Mouse (Mus musculus): ENCODE data around the gene Eid2b. TPM values are rescaled to one million over a fixed set of nuclear protein-coding genes. Genes with fewer than 3 reads are reported as not detected.
"Not testable (repeated sequence)": the region's sequence is repeated elsewhere in the genome, so short reads cannot be mapped to it uniquely, and the experiment has no call there.

Eid2b gene
- 11.7 TPM for polyA plus RNA-seq (2021)

GRCm38 (mm10) chr7:28277615-28278278, at the start of gene Eid2b:
Gene Eid2b, plus strand, starts transcription at chr7:28277739.
- peak; percentile 44 for ATAC-seq
- peak; percentile 42 for DNase-seq (ENCODE audit: low read depth, low spot score)
- in situ Hi-C loops (cut with MboI; ENCODE audit: low pct_unique_long_range_greater_than_20kb), result no loop called here
- ChIA-PET POLR2A (interaction anchor here (0.6 kb wide), 1 partner anchor 14 kb away, joined by 8 read pairs; no protein-coding TSS in a partner anchor), CTCF (interaction anchor here (1.3 to 1.4 kb wide), 2 partner anchors 14 to 67 kb away, joined by 3 to 5 read pairs; partner anchors contain the start of gene Selenov)
- TF ChIP-seq CTCF (IDR thresholded peaks at IDR 0.05), result peak; percentile 98
- H3K27me3 ChIP-seq, result no peaks in the 10 kb centered on the region

- ATAC-seq; in situ Hi-C loops (cut with MboI; ENCODE audit: low pct_unique_long_range_greater_than_20kb); POLR2A ChIA-PET; DNase-seq (ENCODE audit: low read depth, low spot score); H3K27me3 ChIP-seq; CTCF ChIA-PET: not testable (repeated sequence)
Observed at GRCm38 (mm10) chr7:28243943-28244342, 33.6 kb upstream of the Eid2b start.

GRCm38 (mm10) chr7:28248957-28249356, 28.6 kb upstream of the Eid2b start:
- no peak for ATAC-seq
- TF ChIP-seq CTCF (IDR thresholded peaks at IDR 0.05), result no peak
- no peaks in the 10 kb centered on the region for H3K27me3 ChIP-seq
- ChIA-PET CTCF (interaction anchor here (1.2 kb wide), 1 partner anchor 9 kb away, joined by 3 read pairs; no protein-coding TSS in a partner anchor), POLR2A (no interaction called here)
- DNase-seq (ENCODE audit: low read depth, low spot score), result no peak
- in situ Hi-C loops (cut with MboI; ENCODE audit: low pct_unique_long_range_greater_than_20kb), result no loop called here

- no peak for DNase-seq (ENCODE audit: low read depth, low spot score)
- ATAC-seq, result no peak
- ChIA-PET CTCF (no interaction called here), POLR2A (no interaction called here)
- in situ Hi-C loops (cut with MboI; ENCODE audit: low pct_unique_long_range_greater_than_20kb), result no loop called here
- H3K27me3 ChIP-seq, result no peaks in the 10 kb centered on the region
- no peak for TF ChIP-seq CTCF (IDR thresholded peaks at IDR 0.05)
Observed at GRCm38 (mm10) chr7:28251976-28252375, 25.6 kb upstream of the Eid2b start.

- ATAC-seq, result no peak
- no peaks in the 10 kb centered on the region for H3K27me3 ChIP-seq
- CTCF ChIA-PET, result no interaction called here
- no peak for TF ChIP-seq CTCF (IDR thresholded peaks at IDR 0.05)
- in situ Hi-C loops (cut with MboI; ENCODE audit: low pct_unique_long_range_greater_than_20kb), result no loop called here
- POLR2A ChIA-PET, result no interaction called here
- no peak for DNase-seq (ENCODE audit: low read depth, low spot score)
Observed at GRCm38 (mm10) chr7:28254591-28254990, 22.9 kb upstream of the Eid2b start.

GRCm38 (mm10) chr7:28255476-28255875, 22.1 kb upstream of the Eid2b start:
- TF ChIP-seq CTCF (IDR thresholded peaks at IDR 0.05), result peak; percentile 50
- no peak for ATAC-seq
- in situ Hi-C loops (cut with MboI; ENCODE audit: low pct_unique_long_range_greater_than_20kb), result no loop called here
- ChIA-PET CTCF (no interaction called here), POLR2A (no interaction called here)
- DNase-seq (ENCODE audit: low read depth, low spot score), result no peak
- no peaks in the 10 kb centered on the region for H3K27me3 ChIP-seq

- ATAC-seq (no peak), DNase-seq (ENCODE audit: low read depth, low spot score) (no peak)
- ChIA-PET CTCF (no interaction called here), POLR2A (no interaction called here)
- in situ Hi-C loops (cut with MboI; ENCODE audit: low pct_unique_long_range_greater_than_20kb), result no loop called here
- H3K27me3 ChIP-seq, result no peaks in the 10 kb centered on the region
- TF ChIP-seq CTCF (IDR thresholded peaks at IDR 0.05), result no peak
Observed at GRCm38 (mm10) chr7:28262861-28263260, 14.7 kb upstream of the Eid2b start.

- POLR2A ChIA-PET, result no interaction called here
- no peak for TF ChIP-seq CTCF (IDR thresholded peaks at IDR 0.05)
- no peaks in the 10 kb centered on the region for H3K27me3 ChIP-seq
- no peak for ATAC-seq
- CTCF ChIA-PET, result no interaction called here
- no peak for DNase-seq (ENCODE audit: low read depth, low spot score)
- in situ Hi-C loops (cut with MboI; ENCODE audit: low pct_unique_long_range_greater_than_20kb), result no loop called here
Observed at GRCm38 (mm10) chr7:28263786-28264185, 13.8 kb upstream of the Eid2b start.

GRCm38 (mm10) chr7:28265391-28265790, 12.1 kb upstream of the Eid2b start:
- in situ Hi-C loops (cut with MboI; ENCODE audit: low pct_unique_long_range_greater_than_20kb), result no loop called here
- POLR2A ChIA-PET, result interaction anchor here (0.6 kb wide), 1 partner anchor 103 kb away, joined by 3 read pairs; no protein-coding TSS in a partner anchor
- TF ChIP-seq CTCF (IDR thresholded peaks at IDR 0.05), result no peak

GRCm38 (mm10) chr7:28267129-28268041, 10.2 kb upstream of the Eid2b start, which contains the start of gene Eid2:
Gene Eid2, plus strand, starts transcription at chr7:28267881.
- CTCF ChIA-PET, result no interaction called here
- ATAC-seq, result peak; percentile 33

More at GRCm38 (mm10) chr7:28265391-28265790, 12.1 kb upstream of the Eid2b start:
- CTCF ChIA-PET, result no interaction called here
- ATAC-seq (no peak), DNase-seq (ENCODE audit: low read depth, low spot score) (no peak)
- no peaks in the 10 kb centered on the region for H3K27me3 ChIP-seq

More at GRCm38 (mm10) chr7:28267129-28268041, 10.2 kb upstream of the Eid2b start, which contains the start of gene Eid2:
- POLR2A ChIA-PET, result interaction anchor here (0.7 kb wide), 1 partner anchor 27 kb away, joined by 3 read pairs; no protein-coding TSS in a partner anchor
- peak; percentile 44 for TF ChIP-seq CTCF (IDR thresholded peaks at IDR 0.05)
- no peaks in the 10 kb centered on the region for H3K27me3 ChIP-seq
- peak; percentile 25 for DNase-seq (ENCODE audit: low read depth, low spot score)
- in situ Hi-C loops (cut with MboI; ENCODE audit: low pct_unique_long_range_greater_than_20kb), result no loop called here
